Mouse (Mus musculus): ENCODE results near the gene Cuedc1. TPM values are rescaled to one million over a fixed set of nuclear protein-coding genes. Genes with fewer than 3 reads are reported as not detected.

The Cuedc1 gene
- total and polyA plus RNA-seq, 2 experiments from 2014 or later = 37.5 to 38.8 TPM

DNA sequence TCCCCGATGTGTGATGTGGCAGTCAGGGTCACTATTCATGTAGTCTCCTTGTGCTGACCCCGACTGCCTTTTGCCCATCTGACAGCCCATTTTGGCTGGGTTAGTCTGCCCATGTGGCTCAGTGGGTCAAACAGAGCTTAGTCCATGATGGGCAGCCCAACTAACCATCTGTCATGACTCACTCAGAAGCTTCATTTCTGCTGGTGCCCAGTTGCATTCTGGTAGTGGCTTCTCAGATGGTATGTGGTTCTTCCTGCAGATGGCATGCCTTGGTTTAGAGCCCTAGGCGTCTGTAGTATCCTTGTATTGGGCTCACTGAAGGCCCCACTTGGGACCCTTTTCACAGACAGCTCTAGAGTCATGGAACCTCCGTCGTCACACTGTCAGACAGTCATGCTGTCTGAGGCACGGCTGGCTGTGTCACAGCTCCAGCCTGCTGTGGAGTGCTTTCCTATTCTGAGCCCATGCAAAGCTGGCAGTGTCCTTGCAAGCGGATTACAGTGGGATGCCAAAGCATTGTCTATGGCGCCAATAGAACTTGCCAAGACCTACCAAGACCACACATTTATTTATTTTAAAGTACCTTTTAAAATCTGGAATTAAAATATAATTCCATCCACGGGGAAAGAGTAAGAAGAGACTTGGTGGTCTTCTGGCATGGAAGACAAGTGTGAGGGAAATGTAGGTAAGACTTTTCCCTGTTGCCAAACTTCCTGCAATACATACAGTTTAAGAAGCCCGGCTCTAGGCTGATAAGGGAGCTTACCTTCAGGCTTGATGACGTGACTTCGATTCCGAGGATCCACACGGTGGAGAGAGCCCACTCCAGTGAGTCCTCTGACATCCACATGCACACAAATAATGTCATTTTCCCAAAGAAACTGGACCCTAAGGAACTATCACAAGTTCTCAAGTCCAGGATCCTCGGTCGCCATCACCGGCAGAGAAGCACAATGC is 129.4 kb downstream of the Cuedc1 start:
- no peak overlapping the region for H3K4me3 ChIP-seq (ENCODE audit: low read depth, low read length)
- WGBS = 86% methylated on average over 17 of the region's 17 CpGs
- H3K36me3 ChIP-seq (ENCODE audit: insufficient read depth, low read length) = no peaks in the 10 kb centered on the region
- H3K9me3 ChIP-seq (ENCODE audit: low read length) = no peaks in the 10 kb centered on the region
- H3K27me3 ChIP-seq (ENCODE audit: insufficient read depth, low read length) = no peaks in the 10 kb centered on the region
- H3K4me1 ChIP-seq (ENCODE audit: insufficient read depth, low read length) = no peaks in the 10 kb centered on the region
- DNase-seq (ENCODE audit: low spot score) (no peak), ATAC-seq (ENCODE audit: low FRiP score) (no peak)
- H3K27ac ChIP-seq (ENCODE audit: low read depth, low read length) = no peak overlapping the region
- H3K4me2 ChIP-seq (ENCODE audit: low read depth, low read length, poor library complexity, severe bottlenecking) = no peak overlapping the region
- H3K9ac ChIP-seq (replicated peaks; ENCODE audit: low read length, poor library complexity, severe bottlenecking) = no peak overlapping the region
- no peak for TF ChIP-seq CTCF (IDR thresholded peaks at IDR 0.05)

GRCm38 (mm10) chr11:88231213-88231790 is 133.4 kb downstream of the Cuedc1 start:
- ATAC-seq (ENCODE audit: low FRiP score) (no peak), DNase-seq (ENCODE audit: low spot score) (no peak)

GRCm38 (mm10) chr11:88233528-88234427 is 135.9 kb downstream of the Cuedc1 start:
- 0 out of 2 replicates have a peak, but pooled peaks cover 7% of the 10 kb centered on the region for H3K4me1 ChIP-seq (ENCODE audit: insufficient read depth, low read length)
- no peak overlapping the region for H3K9ac ChIP-seq (replicated peaks; ENCODE audit: low read length, poor library complexity, severe bottlenecking)
- no peak overlapping the region for H3K27ac ChIP-seq (ENCODE audit: low read depth, low read length)
- DNase-seq (ENCODE audit: low spot score) = peak; percentile 76
- H3K36me3 ChIP-seq (ENCODE audit: insufficient read depth, low read length) = no peaks in the 10 kb centered on the region
- H3K4me3 ChIP-seq (ENCODE audit: low read depth, low read length) = no peak overlapping the region
- 37% methylated on average over 17 of the region's 17 CpGs for whole genome bisulfite sequencing
- ATAC-seq (ENCODE audit: low FRiP score) = no peak
- no peak for TF ChIP-seq CTCF (IDR thresholded peaks at IDR 0.05)
- no peak overlapping the region for H3K4me2 ChIP-seq (ENCODE audit: low read depth, low read length, poor library complexity, severe bottlenecking)
- no peaks in the 10 kb centered on the region for H3K27me3 ChIP-seq (ENCODE audit: insufficient read depth, low read length)
- no peaks in the 10 kb centered on the region for H3K9me3 ChIP-seq (ENCODE audit: low read length)

More at GRCm38 (mm10) chr11:88231213-88231790, 133.4 kb downstream of the Cuedc1 start:
- no peak for TF ChIP-seq CTCF (IDR thresholded peaks at IDR 0.05)
- no peak overlapping the region for H3K9ac ChIP-seq (replicated peaks; ENCODE audit: low read length, poor library complexity, severe bottlenecking)
- H3K36me3 ChIP-seq (ENCODE audit: insufficient read depth, low read length) = no peaks in the 10 kb centered on the region
- no peaks in the 10 kb centered on the region for H3K9me3 ChIP-seq (ENCODE audit: low read length)
- H3K4me1 ChIP-seq (ENCODE audit: insufficient read depth, low read length) = 0 out of 2 replicates have a peak, but pooled peaks cover 4% of the 10 kb centered on the region
- no peak overlapping the region for H3K27ac ChIP-seq (ENCODE audit: low read depth, low read length)
- no peak overlapping the region for H3K4me2 ChIP-seq (ENCODE audit: low read depth, low read length, poor library complexity, severe bottlenecking)
- no peak overlapping the region for H3K4me3 ChIP-seq (ENCODE audit: low read depth, low read length)
- no peaks in the 10 kb centered on the region for H3K27me3 ChIP-seq (ENCODE audit: insufficient read depth, low read length)
- 81% methylated on average over 4 of the region's 4 CpGs for WGBS

DNA sequence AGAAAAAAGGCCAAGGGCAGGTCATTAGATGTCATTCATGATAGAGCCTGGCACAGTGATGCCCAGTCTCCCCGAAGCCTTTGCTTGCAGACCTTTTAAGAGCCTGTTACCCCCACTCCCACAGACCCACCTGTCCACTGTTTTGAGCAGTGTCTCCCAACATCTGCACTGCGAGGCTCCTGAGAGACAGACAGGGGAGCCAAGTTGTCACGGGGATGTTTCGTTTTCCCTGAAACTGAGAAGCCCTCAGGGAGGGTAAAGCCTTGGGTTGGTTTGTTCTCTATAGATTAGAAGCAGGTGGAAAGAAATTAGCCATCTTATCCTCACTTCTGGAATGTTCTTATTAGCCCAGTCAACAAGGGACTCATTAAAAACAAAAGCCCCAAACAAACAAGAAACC is 136.9 kb downstream of the Cuedc1 start:
- no peak for TF ChIP-seq CTCF (IDR thresholded peaks at IDR 0.05)
- Histone ChIP-seq H3K9me3 (ENCODE audit: low read length) (no peaks in the 10 kb centered on the region), H3K36me3 (ENCODE audit: insufficient read depth, low read length) (no peaks in the 10 kb centered on the region), H3K9ac (replicated peaks; ENCODE audit: low read length, poor library complexity, severe bottlenecking) (no peak overlapping the region), H3K4me2 (ENCODE audit: low read depth, low read length, poor library complexity, severe bottlenecking) (no peak overlapping the region), H3K4me3 (ENCODE audit: low read depth, low read length) (no peak overlapping the region), H3K27ac (ENCODE audit: low read depth, low read length) (no peak overlapping the region), H3K27me3 (ENCODE audit: insufficient read depth, low read length) (no peaks in the 10 kb centered on the region), H3K4me1 (ENCODE audit: insufficient read depth, low read length) (0 out of 2 replicates have a peak, but pooled peaks cover 7% of the 10 kb centered on the region)
- DNase-seq (ENCODE audit: low spot score) (no peak), ATAC-seq (ENCODE audit: low FRiP score) (no peak)
- 48% methylated on average over 4 of the region's 4 CpGs for WGBS

DNA sequence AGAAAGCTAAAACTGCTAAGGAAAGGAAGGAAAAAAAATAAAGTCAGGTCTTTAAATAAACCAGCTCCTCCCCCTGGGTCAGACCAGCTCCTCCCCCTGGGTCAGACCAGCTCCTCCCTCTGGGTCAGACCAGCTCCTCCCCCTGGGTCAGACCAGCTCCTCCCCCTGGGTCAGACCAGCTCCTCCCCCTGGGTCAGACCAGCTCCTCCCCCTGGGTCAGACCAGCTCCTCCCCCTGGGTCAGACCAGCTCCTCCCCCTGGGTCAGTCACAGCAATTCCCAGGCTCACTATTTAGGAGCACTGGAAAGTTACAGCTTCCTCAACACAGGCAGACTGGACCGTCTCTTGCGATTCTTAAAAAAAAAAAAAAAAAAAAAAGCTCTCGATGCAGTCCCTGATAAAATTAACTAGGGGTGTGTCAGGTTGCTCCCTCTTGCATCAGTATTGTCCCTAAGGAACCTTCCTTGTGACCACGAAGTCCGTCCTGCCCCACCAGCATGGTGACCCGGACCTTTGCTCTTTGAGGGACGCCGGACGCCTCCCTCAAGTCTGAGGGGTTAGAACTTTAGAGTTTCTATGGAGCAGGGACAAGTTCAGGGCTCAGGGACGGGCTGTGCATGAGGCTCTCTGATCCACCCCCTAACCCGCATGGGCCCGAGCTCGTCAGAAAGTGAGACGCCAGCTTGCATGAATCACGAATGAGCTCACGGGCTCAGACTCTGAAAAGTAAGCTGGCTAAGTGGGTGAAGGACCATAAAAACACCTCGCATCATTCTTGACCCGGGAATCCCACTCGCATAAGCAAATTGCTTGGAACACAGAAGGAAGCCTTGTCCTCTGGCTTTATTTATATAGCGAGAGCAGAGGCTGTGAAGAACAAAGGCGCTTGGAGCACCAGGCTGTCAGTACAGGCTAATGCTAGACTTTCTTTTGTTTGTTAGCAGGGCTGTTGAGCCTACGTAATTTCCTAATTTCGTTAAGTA is 137.7 kb downstream of the Cuedc1 start:
- no peak for TF ChIP-seq CTCF (IDR thresholded peaks at IDR 0.05)
- DNase-seq (ENCODE audit: low spot score) = no peak
- Histone ChIP-seq H3K27ac (ENCODE audit: low read depth, low read length) (0 out of 2 replicates have a peak overlapping the region, but pooled peaks have one; percentile 18), H3K27me3 (ENCODE audit: insufficient read depth, low read length) (no peaks in the 10 kb centered on the region), H3K4me3 (ENCODE audit: low read depth, low read length) (no peak overlapping the region), H3K36me3 (ENCODE audit: insufficient read depth, low read length) (no peaks in the 10 kb centered on the region), H3K9ac (replicated peaks; ENCODE audit: low read length, poor library complexity, severe bottlenecking) (no peak overlapping the region), H3K9me3 (ENCODE audit: low read length) (no peaks in the 10 kb centered on the region), H3K4me2 (ENCODE audit: low read depth, low read length, poor library complexity, severe bottlenecking) (no peak overlapping the region), H3K4me1 (ENCODE audit: insufficient read depth, low read length) (0 out of 2 replicates have a peak, but pooled peaks cover 7% of the 10 kb centered on the region)
- no peak for ATAC-seq (ENCODE audit: low FRiP score)
- 13% methylated on average over 23 of the region's 23 CpGs for WGBS

All from midbrain, postnatal 0 days (tissue).